Mouse (Mus musculus): ENCODE results near the gene Msto1.
"Not testable (repeated sequence)": the region's sequence is repeated elsewhere in the genome, so short reads cannot be mapped to it uniquely, and the experiment has no call there.

Msto1 gene

GRCm38 (mm10) chr3:88904803-88905202 lies 9.0 kb downstream of the Msto1 start:
- DNase-seq: no peak

GRCm38 (mm10) chr3:88893011-88893410 lies 20.8 kb downstream of the Msto1 start:
- not testable (repeated sequence) for DNase-seq

GRCm38 (mm10) chr3:88882536-88882935 lies 31.3 kb downstream of the Msto1 start:
- DNase-seq: not testable (repeated sequence)

DNA sequence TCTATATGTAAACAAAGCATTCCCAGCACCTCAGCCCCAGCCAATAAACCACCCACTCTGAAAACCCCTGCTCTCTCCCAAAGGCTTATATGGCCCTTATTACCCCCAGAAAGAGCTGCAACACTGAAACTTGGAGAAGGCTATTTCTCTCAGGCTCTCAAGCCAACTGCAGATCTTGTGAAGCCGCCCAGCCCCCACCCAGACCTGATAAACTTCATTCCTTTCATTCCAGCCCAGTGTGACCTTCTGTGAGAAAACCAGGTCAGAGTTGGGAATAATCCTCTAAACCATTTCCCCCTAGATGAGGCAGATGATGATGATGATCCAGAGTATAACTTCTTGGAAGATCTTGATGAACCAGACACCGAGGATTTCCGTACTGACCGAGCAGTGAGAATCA lies 45.4 kb downstream of the Msto1 start:
- not testable (repeated sequence) for DNase-seq

GRCm38 (mm10) chr3:88867177-88867576 lies 46.6 kb downstream of the Msto1 start:
- DNase-seq: not testable (repeated sequence)

DNA sequence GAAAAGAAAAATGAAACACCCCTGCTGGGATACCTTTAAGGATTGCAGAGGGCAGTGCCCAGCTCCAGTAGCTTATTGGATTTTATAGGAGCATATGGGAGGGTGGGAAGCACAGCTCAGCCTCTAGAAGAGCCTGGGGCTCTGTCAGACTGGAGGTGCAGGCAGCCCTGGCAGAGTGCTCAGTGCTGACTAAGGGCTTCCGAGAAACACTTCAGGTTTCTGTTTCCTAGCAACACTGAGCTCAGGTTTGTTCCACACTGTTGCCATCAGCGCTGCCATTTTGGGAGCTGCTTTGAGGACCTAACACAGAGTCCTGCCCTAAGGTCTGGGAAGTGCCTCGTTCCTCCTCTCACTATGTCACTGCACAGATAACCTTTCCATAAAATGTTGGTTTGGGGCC lies 47.1 kb downstream of the Msto1 start:
- DNase-seq: not testable (repeated sequence)

DNA sequence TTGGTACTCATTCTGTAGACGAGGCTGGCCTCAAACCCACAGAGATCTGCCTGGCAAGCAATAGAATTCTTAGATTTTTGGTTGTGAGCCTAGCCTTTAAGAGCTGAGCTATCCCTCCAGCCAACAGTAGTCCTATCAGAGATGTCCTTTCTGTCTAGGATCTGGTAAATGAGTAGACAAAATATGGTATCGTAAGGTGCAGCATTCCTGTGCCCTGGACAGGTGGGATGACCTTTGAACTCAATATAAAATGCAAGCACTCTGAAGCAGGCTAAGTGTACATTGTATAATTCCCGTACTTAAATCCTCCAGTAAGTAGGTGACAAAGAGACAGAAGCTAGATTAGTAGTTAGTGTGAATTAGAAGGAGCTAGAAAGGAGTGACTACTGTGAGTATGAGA lies 51.7 kb downstream of the Msto1 start:
- no peak for DNase-seq

GRCm38 (mm10) chr3:88855837-88856236 lies 58.0 kb downstream of the Msto1 start:
- no peak for DNase-seq
